Mouse (Mus musculus): ENCODE measurements around the gene Bclaf1.

Bclaf1 gene

DNA sequence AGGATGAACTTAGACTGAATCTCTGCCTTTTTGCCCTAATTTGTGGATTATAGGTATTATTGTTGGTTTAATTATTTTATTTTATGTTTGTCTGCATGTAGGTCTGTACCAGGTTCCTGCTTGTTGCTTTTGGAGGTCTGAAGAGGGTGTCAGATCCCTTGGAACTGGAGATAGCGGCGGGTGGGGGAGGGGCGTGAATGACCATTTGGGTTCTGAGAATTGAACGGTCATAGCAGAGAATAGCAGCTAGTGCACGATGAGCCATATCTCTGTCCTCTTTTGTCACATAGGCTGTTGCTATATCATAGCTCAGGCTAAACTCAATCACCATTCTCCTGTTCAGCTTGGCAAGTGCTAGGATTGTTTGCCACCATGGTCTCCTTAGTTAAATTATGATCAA, 5.2 kb downstream of the Bclaf1 start:
- DNase-seq (ENCODE audit: low read depth) = no peak

DNA sequence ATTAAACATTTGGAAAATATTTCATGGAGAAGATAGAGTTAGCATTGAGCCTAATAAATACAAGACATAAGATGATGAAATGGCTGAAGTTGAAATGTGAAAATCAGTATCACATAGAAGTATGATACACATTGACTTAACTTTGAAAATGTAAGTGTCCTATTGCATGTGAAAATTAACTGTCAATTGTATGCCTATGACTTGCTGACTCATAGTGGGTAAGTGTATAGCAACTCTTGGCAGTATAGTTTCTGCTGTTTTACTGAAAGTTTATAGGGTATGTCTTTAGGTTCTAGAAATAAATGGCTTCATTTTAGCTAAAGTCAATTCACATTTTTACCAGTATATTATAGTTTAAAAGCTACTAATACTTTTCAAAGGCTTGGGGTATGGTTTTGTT, 14.0 kb downstream of the Bclaf1 start:
- DNase-seq (ENCODE audit: low read depth) = no peak

DNA sequence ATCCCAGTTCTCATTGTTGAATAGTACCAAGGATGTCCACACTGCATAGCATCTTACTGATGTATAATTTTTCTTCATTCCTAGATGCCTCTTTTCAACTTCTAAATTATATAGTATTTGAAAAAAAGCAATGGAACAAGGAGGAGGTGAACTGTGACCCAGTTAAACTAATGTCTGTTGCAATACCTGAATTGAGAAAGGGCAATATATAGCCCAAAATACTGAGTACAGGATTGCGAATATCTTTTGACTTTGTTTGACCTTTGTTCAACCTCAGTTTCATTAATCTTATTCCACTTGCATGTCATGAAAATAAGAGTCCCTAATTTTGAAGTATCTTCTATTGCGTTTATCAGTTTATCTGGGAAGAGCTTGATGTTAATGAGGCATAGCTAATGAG, 19.0 kb downstream of the Bclaf1 start:
- no peak for DNase-seq (ENCODE audit: low read depth)

DNA sequence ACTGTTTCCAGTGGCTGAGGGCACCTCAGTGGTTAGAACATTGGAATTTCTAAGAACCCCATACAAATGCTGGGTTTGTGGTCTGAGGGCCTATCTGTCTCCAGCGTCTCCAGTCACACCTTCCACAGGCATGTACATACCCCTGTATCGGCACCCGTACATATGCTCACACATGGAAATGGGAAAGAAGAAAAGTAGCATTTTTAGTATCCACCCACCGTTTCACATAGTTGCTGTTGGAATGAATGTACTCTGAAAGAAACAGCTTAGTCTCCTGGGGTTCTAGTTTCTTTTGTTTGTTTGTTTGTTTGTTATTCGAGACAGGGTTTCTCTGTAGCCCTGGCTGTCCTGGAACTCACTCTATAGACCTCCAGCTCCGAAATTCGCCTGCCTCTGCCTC, 25.6 kb downstream of the Bclaf1 start:
- no peak for DNase-seq (ENCODE audit: low read depth)

DNA sequence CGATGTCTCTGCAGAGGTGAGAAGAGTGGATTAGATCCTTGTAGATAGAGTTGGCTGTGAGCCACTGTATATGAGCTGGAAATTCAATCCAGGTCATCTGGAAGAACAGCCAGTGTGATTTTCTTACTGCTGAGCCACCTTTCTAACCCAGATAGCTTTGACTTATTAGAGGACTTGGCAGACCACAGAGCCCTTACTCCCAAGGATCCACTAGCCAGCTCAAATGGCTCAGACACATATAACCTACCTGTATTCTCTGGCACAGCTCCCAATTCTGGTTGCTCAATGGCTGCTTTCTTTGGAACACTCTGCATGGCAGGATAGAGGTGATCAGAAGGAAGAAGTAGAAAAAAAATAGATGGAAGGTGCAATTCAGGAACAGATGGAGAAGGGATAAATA, 33.5 kb downstream of the Bclaf1 start:
- peak; percentile 19 for DNase-seq (ENCODE audit: low read depth)

DNA sequence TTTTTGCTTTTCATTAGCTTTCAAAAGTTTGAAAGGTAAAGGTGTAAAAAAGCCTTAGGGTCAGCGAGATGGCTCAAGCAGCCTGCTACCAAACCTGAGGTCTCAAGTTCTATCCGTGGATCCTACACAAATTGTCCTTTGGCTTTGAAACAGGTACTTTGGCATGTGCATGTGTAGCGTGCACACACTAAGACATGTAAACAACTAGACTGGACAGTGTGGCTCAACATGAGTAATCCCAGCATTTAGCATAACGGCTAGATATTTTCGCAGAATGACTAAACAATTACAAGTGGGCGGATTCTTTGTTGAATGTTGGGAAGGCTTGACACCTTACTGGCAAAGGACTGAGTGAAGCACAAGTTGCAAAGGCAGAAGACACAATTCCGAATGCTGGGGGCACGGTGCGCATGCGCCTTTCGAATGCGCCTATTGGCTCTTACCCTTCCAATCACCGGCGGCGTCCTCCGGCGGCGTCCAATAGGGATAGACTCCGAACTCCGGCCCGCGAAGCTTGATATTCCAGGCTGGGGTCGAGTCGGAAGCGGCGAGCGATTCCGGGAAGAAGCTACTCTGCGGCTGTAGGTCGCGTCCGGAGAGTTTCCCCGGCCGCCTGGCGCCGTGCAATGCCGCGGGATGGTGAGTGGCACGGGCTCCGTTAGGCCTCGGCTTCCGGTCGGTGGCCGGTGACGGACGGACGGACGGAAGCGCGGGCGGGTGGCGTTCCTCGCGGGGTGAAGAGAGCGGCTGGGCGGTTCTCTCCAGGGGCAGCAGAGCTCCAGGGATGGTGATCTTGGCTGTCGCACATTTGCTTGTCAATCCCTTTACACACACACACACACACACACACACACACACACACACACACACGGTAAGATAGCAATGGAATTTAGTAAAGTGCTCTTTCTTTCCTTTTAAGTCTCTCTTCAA, 35.3 kb downstream of the Bclaf1 start, which contains the start of gene Mtfr2:
Gene Mtfr2 (plus strand): TSS at position 486 of the 930 bp plus-strand sequence.
- peak; percentile 98 for DNase-seq (ENCODE audit: low read depth)

DNA sequence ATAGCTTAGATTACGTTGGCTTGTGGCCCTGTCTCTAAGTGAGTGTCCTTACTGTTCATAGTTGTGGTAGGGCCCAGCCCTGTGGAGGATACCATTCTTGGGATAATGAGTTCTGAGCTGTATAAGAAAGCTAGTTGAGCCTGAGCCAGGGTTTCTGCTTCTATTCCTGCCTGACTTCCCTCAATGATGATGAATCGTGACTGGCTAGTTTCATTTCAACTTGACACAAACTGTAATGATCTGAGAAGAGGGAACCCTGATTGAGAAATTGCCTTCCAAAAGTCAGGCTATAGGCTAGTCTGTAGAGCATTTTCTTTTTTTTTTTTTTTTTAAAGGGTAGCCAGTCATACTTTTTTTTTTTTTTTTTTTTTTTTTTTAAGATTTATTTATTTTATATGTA, 36.6 kb downstream of the Bclaf1 start:
- no peak for DNase-seq (ENCODE audit: low read depth)

DNA sequence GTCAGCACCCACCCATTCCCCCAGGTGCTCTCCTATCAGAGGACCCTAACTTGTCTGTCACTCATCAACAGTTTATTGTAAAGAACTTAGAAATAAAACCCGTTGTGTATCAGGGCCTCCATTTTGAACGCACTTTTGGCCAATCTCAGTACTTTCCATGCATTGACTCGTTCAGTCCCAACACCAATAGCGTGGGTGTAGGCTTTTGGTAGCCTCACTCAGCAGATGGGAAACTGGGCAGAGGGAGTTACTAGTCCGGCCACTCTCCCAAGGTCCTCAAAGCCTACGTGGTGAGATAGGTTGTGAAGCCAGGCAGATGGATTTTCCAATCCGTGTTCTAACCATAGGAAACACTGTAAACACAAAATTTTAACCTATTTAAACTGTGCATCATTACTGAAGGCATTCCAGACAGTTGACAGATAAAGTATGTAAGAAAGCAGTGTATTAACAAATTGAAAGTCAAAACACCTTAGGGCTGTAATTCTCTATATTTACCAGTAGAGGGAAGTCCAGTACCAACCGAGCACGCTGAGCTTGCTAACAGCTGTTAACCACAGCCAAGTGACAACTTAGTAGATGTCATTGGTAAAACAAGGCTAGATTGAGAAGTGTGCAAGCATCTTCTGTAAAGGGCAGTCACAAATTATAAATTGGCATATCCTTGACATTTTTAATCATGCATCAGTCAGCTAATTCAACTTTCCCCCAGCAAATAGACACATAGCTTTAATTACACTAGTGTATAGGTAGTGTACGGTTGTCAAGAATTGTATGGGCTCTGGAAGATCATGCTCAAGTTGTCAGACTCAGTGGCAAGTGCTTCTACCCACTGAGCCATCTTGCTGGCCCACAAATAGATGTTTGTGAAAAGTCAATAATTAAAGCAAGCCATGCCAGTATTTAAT, 49.5 kb downstream of the Bclaf1 start:
- peak; percentile 70 for DNase-seq (ENCODE audit: low read depth)

DNA sequence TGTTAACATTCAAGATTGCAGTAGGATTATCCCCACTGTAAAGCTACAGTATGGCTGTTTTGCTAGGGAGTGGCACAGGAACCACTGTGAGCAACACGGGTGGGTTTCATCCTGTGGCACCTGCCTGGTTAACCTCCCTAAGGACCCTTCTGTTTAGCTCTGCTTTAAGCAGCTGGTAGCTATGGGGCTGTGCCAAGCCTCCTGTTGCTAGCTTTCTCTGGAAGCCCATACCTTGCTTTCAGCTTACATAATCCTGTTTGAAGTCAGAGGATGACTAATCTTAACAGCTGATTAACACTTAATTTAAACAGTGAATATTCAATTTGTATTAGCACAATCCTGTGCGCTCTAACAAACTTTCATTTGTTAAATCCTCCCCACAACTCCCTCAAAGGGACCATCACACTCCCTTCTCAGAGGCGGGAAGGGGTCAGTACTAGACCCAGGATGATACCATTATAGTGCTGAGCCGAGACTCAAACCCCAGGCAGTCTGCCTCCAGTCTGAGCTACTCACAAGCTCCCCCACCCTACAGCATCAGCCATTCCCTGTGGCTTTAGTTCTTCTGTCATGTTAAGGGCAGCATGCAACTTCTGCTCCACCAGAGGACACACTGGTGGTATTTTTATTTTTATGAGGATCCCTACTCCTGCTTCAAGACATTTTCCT, 50.3 kb downstream of the Bclaf1 start:
- no peak for DNase-seq (ENCODE audit: low read depth)

DNA sequence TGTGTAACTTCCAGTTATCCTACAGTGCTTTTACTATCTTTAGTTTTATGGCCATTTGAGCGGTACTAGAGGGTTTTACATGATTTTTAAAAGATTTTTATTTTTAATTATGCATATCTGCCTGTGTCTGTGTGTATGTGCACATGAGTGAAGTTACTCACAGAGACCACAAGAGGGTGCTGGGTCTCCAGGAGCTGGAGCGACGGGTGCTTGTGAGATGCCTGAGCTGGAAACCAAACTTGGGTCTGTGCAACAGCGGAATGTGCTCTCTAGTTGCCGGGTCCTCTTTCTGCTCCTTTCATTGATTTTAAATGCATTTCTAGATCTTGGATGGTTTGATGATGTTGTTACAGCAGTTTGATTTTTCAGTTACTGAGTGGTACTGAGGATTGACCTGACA, 59.8 kb downstream of the Bclaf1 start:
- no peak for DNase-seq (ENCODE audit: low read depth)

DNA sequence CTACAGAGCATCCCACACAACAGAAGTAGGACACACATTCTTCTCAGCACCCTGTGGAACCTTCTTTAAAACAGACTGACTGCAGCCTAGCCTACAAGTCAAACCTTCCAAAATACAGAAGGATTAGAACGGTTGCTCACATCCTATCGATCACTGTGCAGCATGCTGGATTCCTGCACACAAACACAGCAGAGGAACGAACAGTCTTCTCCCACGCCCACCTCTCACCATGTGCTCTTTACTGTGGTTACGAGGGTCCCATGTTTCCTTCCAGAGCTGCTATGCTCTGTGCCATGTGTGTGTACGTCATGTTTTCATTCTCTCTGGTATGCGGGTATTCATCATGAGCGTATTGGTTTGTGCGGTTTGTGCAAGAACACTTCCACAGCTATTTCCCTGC, 65.4 kb downstream of the Bclaf1 start:
- DNase-seq (ENCODE audit: low read depth) = no peak

DNA sequence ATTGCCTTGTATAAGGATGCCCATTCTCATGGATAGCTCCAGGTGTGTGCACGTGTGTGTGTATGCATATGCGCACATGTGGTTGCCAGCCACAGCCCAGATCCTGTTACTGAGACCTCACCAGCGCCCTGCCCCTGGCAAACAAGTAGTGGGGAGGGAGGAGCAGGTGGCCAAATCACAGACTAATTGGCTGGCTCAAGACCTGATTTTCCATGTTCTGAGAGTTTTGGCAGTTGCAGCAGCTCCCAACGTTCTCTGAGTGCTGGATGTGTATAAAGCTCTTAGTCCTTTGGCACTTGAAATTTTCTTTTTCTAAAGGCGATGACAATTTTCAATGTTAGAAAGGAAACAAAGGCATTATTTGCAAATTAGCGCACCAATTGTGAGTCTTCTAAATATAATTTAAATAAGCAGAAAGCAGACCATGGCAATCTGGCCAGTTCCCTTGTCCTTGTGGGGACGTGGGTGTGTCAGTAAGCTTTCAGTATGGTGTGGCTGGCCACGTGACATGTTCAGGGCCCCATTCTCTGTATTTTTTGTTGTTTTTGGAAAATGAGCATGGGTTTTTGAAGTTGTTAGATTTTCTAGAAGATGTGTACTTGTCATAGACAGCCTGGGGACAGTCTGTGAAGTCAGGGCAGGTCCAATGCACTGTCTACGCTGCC, 66.9 kb downstream of the Bclaf1 start:
- DNase-seq (ENCODE audit: low read depth) = no peak

DNA sequence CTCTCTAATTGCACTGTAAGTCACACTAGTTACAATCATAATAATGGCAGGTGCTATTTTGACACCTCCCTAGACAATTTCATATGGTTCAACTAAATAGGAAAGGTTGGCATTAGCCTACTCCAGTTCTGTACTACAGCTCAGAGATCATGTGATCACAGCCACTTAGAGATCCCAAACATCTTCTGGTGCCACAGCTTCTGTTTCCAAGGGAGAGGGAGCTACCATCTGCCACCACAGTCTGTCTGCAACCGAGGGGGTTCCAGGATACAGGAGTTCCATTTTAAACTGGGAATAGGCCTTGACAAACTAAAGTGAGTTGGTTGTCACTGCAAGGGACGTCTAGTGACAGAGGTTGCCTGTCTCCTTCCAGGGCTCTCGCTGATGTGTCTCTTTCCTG, 68.5 kb downstream of the Bclaf1 start:
- DNase-seq (ENCODE audit: low read depth) = no peak

DNA sequence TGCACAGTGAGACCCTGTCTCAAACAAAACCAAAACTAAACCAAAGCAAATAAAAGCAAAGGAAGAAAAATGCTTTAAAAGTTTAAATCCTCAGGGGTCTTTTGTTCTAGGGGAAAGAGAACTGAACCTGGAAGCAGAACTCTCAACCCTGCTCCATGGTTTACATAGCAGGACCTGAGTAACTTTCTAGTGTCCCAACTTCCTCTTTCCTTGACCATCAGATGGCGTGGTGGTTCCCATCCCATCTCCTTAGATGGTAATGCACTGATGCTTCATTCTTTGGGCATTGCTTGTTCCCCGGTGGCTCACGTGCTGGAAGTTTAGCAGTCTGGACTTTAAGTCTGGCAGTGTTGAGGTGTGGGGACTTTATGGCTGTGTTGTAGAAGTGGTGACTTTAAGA, 69.1 kb downstream of the Bclaf1 start:
- DNase-seq (ENCODE audit: low read depth) = no peak

DNA sequence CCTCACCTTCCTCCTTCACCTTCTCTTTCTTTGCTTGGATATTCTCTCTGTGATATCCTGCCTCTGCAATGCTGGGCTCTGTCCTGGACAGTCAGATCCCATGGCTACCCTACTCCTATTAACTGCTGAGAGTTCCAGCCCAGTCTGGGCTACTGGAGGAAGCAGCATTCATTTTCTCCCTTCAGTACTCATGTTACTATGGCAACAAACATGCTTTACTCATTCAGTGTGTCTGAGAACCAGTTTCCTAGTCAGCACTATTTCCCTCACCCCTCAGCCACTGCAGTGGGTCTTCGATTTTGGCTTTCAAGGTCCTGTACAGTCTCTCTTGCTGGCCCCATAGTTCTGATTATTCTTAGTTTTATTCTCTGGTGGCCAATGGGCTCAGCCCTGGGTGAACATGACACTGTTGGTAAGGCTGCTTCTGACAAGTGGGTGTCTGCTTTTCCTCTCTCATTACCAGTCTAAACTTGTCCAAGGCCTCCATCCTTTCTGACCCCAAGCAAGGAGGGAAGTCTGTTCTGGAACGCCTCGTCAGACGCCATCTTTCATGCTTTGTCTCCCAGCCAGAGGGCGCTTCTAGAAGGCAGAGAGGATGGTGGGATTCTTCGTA, 70.6 kb downstream of the Bclaf1 start:
- no peak for DNase-seq (ENCODE audit: low read depth)

DNA sequence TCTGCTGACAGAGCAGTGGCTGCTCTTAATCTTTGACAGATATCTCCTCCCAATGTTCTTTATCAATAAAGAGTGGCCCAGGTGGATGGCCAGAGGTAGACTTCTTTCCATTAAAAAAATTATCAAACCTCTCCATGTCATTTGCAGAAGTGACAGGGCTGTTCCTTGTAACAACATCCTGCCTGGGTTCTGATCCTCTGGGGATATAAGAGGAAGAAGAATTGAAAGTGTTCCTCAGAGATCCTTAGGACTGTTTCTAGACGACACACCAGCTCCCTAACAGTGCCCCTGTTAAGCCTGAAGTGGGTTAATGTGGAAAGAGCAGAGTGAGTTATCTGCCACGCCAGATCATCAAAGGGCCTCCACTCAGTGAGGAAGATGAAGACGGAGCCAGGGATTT, 78.3 kb downstream of the Bclaf1 start:
- DNase-seq (ENCODE audit: low read depth) = no peak

All from NIH3T3 (cell line).